Mouse (Mus musculus) bone marrow, adult 2 months (tissue): ENCODE measurements around the gene Ilkap. TPM values are rescaled to one million over a fixed set of nuclear protein-coding genes. Genes with fewer than 3 reads are reported as not detected.
A peak's percentile ranks its signal among the peaks of the same experiment; 100 is the strongest.

Experiments used
- H3K27ac ChIP-seq: fragments of 200-500 bp; 2 replicates; pipeline ENCODE4 v1.5.1; 2012; ENCODE audit warnings: low read depth, mild to moderate bottlenecking, control low read depth, inconsistent platforms, low read length; ENCODE audit not compliant: control insufficient read depth, poor library complexity, insufficient read depth
- H3K4me1 ChIP-seq: fragments of 200-500 bp; 2 replicates; pipeline ENCODE4 v1.6.1; 2011; ENCODE audit warnings: low read length; ENCODE audit not compliant: control insufficient read depth, insufficient read depth
- H3K4me3 ChIP-seq: fragments of 200-500 bp; replicated peaks from 2 replicates; pipeline ENCODE3; 2011; ENCODE audit warnings: mild to moderate bottlenecking, low read depth, low read length, control low read depth; ENCODE audit not compliant: control insufficient read depth
- CTCF ChIP-seq: fragments of 200-500 bp; IDR thresholded peaks from 2 replicates; pipeline ENCODE4 v1.5.1; 2011; ENCODE audit warnings: low read length, control low read depth; ENCODE audit not compliant: control insufficient read depth, insufficient read depth
- POLR2A ChIP-seq: fragments of 200-500 bp; IDR thresholded peaks from 2 replicates; pipeline ENCODE4 v1.6.1; 2011; ENCODE audit warnings: low read depth, mild to moderate bottlenecking, control low read depth, low read length, borderline replicate concordance; ENCODE audit not compliant: control insufficient read depth
- WGBS: fragments of 180-500 bp; shearing (Covaris S2); methylation state at CpG from one replicate; pipeline ENCODE4 v1.1.7; 2018; 5-methylcytosine and 5-hydroxymethylcytosine counted together
- polyA plus RNA-seq: library from polyadenylated mRNA; stranded (reverse); fragments of >200 nt; gene quantifications from 2 replicates; pipeline ENCODE4 v1.2.4, GENCODE M21; 2011; ENCODE audit warnings: low replicate concordance; ENCODE audit not compliant: missing spikeins, insufficient read depth, insufficient read length

Gene Ilkap
- polyA plus RNA-seq, 1 experiment = 202 TPM

- no peak for TF ChIP-seq POLR2A
- TF ChIP-seq CTCF = no peak
- H3K4me3 ChIP-seq = no peak overlapping the region
- H3K4me1 ChIP-seq = no peaks in the 10 kb centered on the region
- H3K27ac ChIP-seq = no peak overlapping the region
- 89% methylated on average over 4 of the region's 4 CpGs for WGBS
These were observed 17.5 kb downstream of the Ilkap start for GRCm38 (mm10) chr1:91381091-91381471.

GRCm38 (mm10) chr1:91380453-91381090 lies 18.0 kb downstream of the Ilkap start:
- no peak overlapping the region for H3K4me3 ChIP-seq

GRCm38 (mm10) chr1:91373414-91373835 lies 25.2 kb downstream of the Ilkap start:
- no peaks in the 10 kb centered on the region for H3K4me1 ChIP-seq

More at GRCm38 (mm10) chr1:91380453-91381090, 18.0 kb downstream of the Ilkap start:
- WGBS = 64% methylated on average over 7 of the region's 7 CpGs
- Histone ChIP-seq H3K4me1 (no peaks in the 10 kb centered on the region), H3K27ac (no peak overlapping the region)
- TF ChIP-seq CTCF (peak; percentile 73), POLR2A (no peak)

GRCm38 (mm10) chr1:91370055-91370454 lies 28.6 kb downstream of the Ilkap start:
- Histone ChIP-seq H3K27ac (no peak overlapping the region), H3K4me3 (no peak overlapping the region), H3K4me1 (no peaks in the 10 kb centered on the region)
- 90% methylated on average over 23 of the region's 23 CpGs for WGBS
- TF ChIP-seq CTCF = no peak
- TF ChIP-seq POLR2A = no peak; the same call in 1 of the 2 replicates

More at GRCm38 (mm10) chr1:91373414-91373835, 25.2 kb downstream of the Ilkap start:
- no peak for TF ChIP-seq POLR2A
- TF ChIP-seq CTCF = no peak
- WGBS = 69% methylated on average over 6 of the region's 6 CpGs
- Histone ChIP-seq H3K27ac (no peak overlapping the region), H3K4me3 (no peak overlapping the region)

GRCm38 (mm10) chr1:91369408-91369807 lies 29.2 kb downstream of the Ilkap start:
- Histone ChIP-seq H3K4me1 (no peaks in the 10 kb centered on the region), H3K27ac (no peak overlapping the region), H3K4me3 (no peak overlapping the region)
- TF ChIP-seq POLR2A (no peak), CTCF (no peak)
- 74% methylated on average over 4 of the region's 4 CpGs for WGBS

GRCm38 (mm10) chr1:91367295-91367694 lies 31.3 kb downstream of the Ilkap start:
- Histone ChIP-seq H3K4me1 (no peaks in the 10 kb centered on the region), H3K4me3 (no peak overlapping the region), H3K27ac (no peak overlapping the region)
- WGBS = 96% methylated on average over 3 of the region's 3 CpGs
- TF ChIP-seq POLR2A = no peak
- TF ChIP-seq CTCF = no peak

GRCm38 (mm10) chr1:91366215-91367108 lies 32.2 kb downstream of the Ilkap start, which contains the start of gene Erfe:
TSS of gene Erfe (plus strand) at chr1:91366430.
- H3K4me1 ChIP-seq = no peaks in the 10 kb centered on the region
- H3K27ac ChIP-seq = no peak within 1 kb of the TSS
- peak; percentile 14; the same call in 1 of the 2 replicates for TF ChIP-seq POLR2A
- peak; percentile 79 for TF ChIP-seq CTCF
- 2% methylated on average over 68 of the region's 68 CpGs for WGBS
- H3K4me3 ChIP-seq = peak within 1 kb of the TSS; percentile 52

- Histone ChIP-seq H3K4me3 (no peak overlapping the region), H3K4me1 (no peaks in the 10 kb centered on the region), H3K27ac (no peak overlapping the region)
- WGBS = 45% methylated on average over 8 of the region's 8 CpGs
- no peak for TF ChIP-seq POLR2A
- TF ChIP-seq CTCF = no peak
These were observed 32.8 kb downstream of the Ilkap start for GRCm38 (mm10) chr1:91365816-91366214.
